Mouse (Mus musculus): ENCODE measurements around the gene Psd4.

GRCm38 (mm10) chr2:24453206-24453605, 85.8 kb downstream of the Psd4 start:
- TF ChIP-seq CTCF (IDR thresholded peaks at IDR 0.05; ENCODE audit: borderline replicate concordance, extremely low read depth, insufficient read depth, insufficient read length) (no peak), POLR2A (IDR thresholded peaks at IDR 0.05; ENCODE audit: borderline replicate concordance, extremely low read depth, insufficient read depth, insufficient read length, poor library complexity, severe bottlenecking) (no peak)

Data from brain, embryonic 14.5 days (tissue).